Mouse (Mus musculus) neural tube, embryonic 12.5 days (tissue): ENCODE measurements around the gene Adcy5. TPM values are rescaled to one million over a fixed set of nuclear protein-coding genes. Genes with fewer than 3 reads are reported as not detected.

ENCODE experiments used
- ATAC-seq: fragments of 200-750 bp; cut with Nextera tagmentation; 2 replicates; pipeline ENCODE4 v1.8.0; 2017; ENCODE audit warnings: low read depth, mild to moderate bottlenecking, moderate TSS enrichment, moderate library complexity; ENCODE audit not compliant: low FRiP score
- H3K27ac ChIP-seq: fragments of 300-500 bp; sonication (generic); 2 replicates; pipeline ENCODE4 v1.5.1; 2016
- H3K27me3 ChIP-seq: fragments of 300-500 bp; sonication (generic); replicated peaks from 2 replicates; pipeline ENCODE4 v1.6.1; 2016; ENCODE audit warnings: mild to moderate bottlenecking
- H3K36me3 ChIP-seq: fragments of 300-500 bp; sonication (generic); 2 replicates; pipeline ENCODE4 v1.6.1; 2016; ENCODE audit warnings: mild to moderate bottlenecking
- H3K4me1 ChIP-seq: fragments of 300-500 bp; sonication (generic); 2 replicates; pipeline ENCODE4 v1.6.1; 2016
- H3K4me2 ChIP-seq: fragments of 300-500 bp; sonication (generic); replicated peaks from 2 replicates; pipeline ENCODE4 v1.6.1; 2016; ENCODE audit warnings: mild to moderate bottlenecking
- H3K4me3 ChIP-seq: fragments of 300-500 bp; sonication (generic); 2 replicates; pipeline ENCODE4 v1.5.1; 2016
- H3K9ac ChIP-seq: fragments of 300-500 bp; sonication (generic); 2 replicates; pipeline ENCODE4 v1.6.1; 2016; ENCODE audit warnings: mild to moderate bottlenecking
- H3K9me3 ChIP-seq: fragments of 300-500 bp; sonication (generic); 2 replicates; pipeline ENCODE4 v1.6.1; 2016; ENCODE audit warnings: mild to moderate bottlenecking
- WGBS: fragments of 180-500 bp; shearing (Covaris S2); methylation state at CpG from one replicate; pipeline ENCODE4 v1.1.7; 2016; 5-methylcytosine and 5-hydroxymethylcytosine counted together
- polyA plus RNA-seq: library from polyadenylated mRNA; unstranded; fragments of >200 nt; fragmentation: Nextera tagmentation; extraction: Ambion mirVana; gene quantifications from 2 replicates; pipeline ENCODE4 v1.2.1, GENCODE M21; 2016

The Adcy5 gene
- polyA plus RNA-seq, 1 experiment from 2014 or later = 3.8 TPM

DNA sequence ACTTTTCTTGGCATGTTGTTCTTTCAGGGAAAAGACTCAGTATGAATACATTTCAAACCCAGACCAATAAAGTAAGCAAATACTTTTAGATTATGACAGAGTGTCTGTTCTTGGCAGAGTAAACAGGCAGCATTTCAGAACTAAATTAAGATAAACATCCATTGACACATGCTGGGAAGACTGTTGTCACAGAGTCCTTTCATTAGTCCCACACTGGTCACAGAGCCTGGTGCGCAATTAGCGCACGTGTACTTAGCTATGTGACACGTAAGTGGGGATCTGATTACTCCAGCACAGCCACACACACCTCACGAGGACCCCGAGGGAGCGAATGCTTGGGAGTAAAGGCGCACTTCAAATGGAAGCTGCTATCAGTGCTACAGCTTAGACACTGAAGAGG, 156.9 kb downstream of the Adcy5 start:
- H3K9me3 ChIP-seq = no peaks in the 10 kb centered on the region
- ATAC-seq = no peak
- H3K27ac ChIP-seq = no peak overlapping the region
- H3K4me2 ChIP-seq = no peak overlapping the region
- H3K4me3 ChIP-seq = no peak overlapping the region
- H3K36me3 ChIP-seq = peaks cover 4% of the 10 kb centered on the region; the same call in 1 of the 2 replicates
- H3K4me1 ChIP-seq = no peaks in the 10 kb centered on the region
- H3K9ac ChIP-seq = no peak overlapping the region
- H3K27me3 ChIP-seq = no peaks in the 10 kb centered on the region
- 65% methylated on average over 8 of the region's 8 CpGs for WGBS

DNA sequence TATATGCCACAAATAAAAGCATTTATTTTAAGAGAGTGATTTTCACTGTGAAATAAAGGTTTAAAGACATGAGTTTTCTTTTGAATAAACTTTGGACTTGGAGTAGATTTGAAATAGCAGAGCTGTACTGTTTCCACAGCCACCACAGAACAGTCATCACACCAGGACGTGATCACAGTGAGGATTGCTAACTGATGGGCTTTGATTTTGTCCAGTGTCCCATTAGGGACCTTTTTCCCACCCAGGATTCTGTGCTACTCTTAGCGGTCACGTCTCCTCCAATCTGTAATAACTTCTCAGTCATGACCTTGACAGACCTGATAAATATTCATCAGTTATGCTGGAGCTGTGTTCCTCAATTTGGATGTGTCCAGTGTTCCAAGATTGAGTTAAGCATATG, 160.8 kb downstream of the Adcy5 start:
- Histone ChIP-seq H3K27ac (no peak overlapping the region), H3K27me3 (no peaks in the 10 kb centered on the region), H3K9me3 (no peaks in the 10 kb centered on the region), H3K36me3 (peaks cover 4% of the 10 kb centered on the region; the same call in 1 of the 2 replicates), H3K4me1 (no peaks in the 10 kb centered on the region), H3K4me2 (no peak overlapping the region), H3K4me3 (no peak overlapping the region), H3K9ac (no peak overlapping the region)
- 64% methylated on average over 3 of the region's 3 CpGs for WGBS
- ATAC-seq = no peak

DNA sequence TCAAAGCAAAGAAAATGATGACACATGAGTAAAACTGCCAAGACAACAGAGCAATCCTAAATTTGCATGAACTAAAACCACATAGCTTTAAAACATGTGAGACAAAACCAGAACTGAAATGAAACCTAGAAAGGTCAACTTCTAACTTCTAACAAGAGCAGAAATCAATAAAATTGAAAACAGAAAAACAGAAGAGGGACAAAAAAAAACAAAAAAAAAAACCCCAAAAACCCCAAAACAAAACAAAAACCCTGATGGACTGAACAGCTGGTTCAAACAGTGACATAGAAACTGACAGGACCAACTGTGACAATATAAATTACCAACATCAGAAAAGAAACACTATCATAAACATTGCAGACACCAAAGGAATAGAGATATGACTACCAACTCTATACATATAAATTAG, 162.2 kb downstream of the Adcy5 start:
- Histone ChIP-seq H3K4me3 (no peak overlapping the region), H3K27me3 (no peaks in the 10 kb centered on the region), H3K27ac (no peak overlapping the region), H3K4me2 (no peak overlapping the region), H3K9ac (no peak overlapping the region), H3K36me3 (peaks cover 4% of the 10 kb centered on the region; the same call in 1 of the 2 replicates), H3K4me1 (no peaks in the 10 kb centered on the region), H3K9me3 (no peaks in the 10 kb centered on the region)
- ATAC-seq = no peak

DNA sequence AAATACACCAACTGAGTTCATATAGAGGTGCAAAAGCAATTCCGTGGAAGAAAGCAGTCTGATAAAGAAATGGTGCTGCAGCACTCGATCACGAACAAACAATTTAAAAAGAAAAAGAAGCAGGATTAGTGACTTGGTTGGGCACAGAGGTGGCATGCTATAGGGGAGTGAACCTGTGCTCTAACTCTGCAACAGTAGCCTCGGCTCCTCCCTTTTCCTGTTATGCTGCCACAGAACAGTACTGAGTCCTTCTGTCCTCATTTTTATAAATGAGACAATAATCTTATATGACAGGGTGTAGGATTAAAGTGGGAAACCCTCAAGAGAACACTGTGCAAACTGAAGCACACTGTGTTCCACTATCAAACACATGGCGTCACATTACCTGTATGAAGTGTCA, 162.8 kb downstream of the Adcy5 start:
- ATAC-seq = no peak
- 92% methylated on average over 5 of the region's 5 CpGs for WGBS

DNA sequence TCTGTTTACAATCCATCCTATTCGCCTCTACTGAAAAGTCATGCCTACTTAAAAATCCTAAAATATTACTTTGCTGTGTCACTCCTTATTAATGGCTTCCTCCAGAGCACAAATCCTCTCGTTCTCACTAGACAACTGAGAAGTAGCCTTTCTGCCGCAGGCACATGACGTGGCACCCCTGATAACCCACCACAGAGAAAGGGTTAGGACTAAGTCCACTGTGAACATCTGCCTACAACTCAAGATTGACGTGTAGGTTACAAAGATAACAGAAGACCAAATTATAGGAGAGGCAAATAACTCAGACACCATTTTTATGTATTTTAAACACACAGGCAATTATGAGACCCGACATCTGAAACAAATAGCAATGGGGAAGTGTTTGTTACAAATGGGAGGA, 163.7 kb downstream of the Adcy5 start:
- WGBS = 75% methylated on average over 6 of the region's 6 CpGs
- no peaks in the 10 kb centered on the region for H3K27me3 ChIP-seq
- H3K4me2 ChIP-seq = no peak overlapping the region
- no peaks in the 10 kb centered on the region for H3K9me3 ChIP-seq
- no peak overlapping the region for H3K4me3 ChIP-seq
- no peak for ATAC-seq
- H3K27ac ChIP-seq = no peak overlapping the region
- no peaks in the 10 kb centered on the region; the same call in 1 of the 2 replicates for H3K36me3 ChIP-seq
- no peak overlapping the region for H3K9ac ChIP-seq
- H3K4me1 ChIP-seq = no peaks in the 10 kb centered on the region

More for the DNA sequence above, 162.8 kb downstream of the Adcy5 start:
- H3K4me2 ChIP-seq = no peak overlapping the region
- H3K27me3 ChIP-seq = no peaks in the 10 kb centered on the region
- no peaks in the 10 kb centered on the region for H3K4me1 ChIP-seq
- H3K9ac ChIP-seq = no peak overlapping the region
- H3K9me3 ChIP-seq = no peaks in the 10 kb centered on the region
- no peak overlapping the region for H3K4me3 ChIP-seq
- H3K27ac ChIP-seq = no peak overlapping the region
- H3K36me3 ChIP-seq = peaks cover 4% of the 10 kb centered on the region; the same call in 1 of the 2 replicates

DNA sequence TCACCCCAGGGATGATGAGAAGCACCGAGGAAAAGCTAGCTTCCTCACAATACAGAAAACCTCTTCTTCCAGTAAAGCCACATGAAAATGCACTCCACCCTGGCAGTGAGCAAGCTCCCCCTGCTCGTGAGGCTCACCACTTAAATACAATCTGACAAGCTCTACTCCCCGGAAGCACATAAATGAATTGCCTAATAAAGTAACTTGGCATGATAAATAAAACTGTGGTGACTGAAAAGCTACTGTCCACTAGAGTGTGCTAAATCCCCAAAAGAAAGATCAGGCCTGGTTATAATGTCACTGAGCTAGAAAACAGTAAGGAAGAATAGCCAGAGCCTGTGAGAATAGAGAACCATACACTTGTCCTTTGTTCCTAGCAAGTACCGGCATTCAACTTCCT, 164.7 kb downstream of the Adcy5 start:
- no peaks in the 10 kb centered on the region for H3K9me3 ChIP-seq
- H3K36me3 ChIP-seq = no peaks in the 10 kb centered on the region
- 38% methylated on average over 4 of the region's 4 CpGs for WGBS
- no peaks in the 10 kb centered on the region for H3K4me1 ChIP-seq
- ATAC-seq = peak; percentile 25; the same call in 1 of the 2 replicates
- no peak overlapping the region for H3K9ac ChIP-seq
- H3K27me3 ChIP-seq = no peaks in the 10 kb centered on the region
- H3K27ac ChIP-seq = no peak overlapping the region
- H3K4me2 ChIP-seq = no peak overlapping the region
- no peak overlapping the region for H3K4me3 ChIP-seq

DNA sequence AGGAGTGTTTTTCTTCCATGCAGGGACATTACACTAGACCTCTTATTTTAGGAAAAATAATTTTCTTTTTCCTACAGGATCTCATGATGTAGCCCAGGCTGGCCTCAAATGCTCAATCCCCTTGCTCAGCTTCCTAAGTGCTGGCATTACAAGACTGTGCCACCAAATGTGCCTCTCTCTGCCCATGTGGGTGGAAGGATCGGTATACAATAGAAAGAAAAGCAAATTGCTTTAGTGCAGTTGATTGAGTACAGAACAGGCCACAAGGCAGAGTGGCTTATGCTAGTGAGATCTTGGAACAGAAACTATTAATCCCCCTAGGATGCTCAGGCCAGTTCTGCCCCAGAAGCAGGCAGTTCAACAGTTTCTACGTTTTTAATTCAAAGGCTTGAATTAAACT, 165.1 kb downstream of the Adcy5 start:
- 0 out of 2 replicates have a peak, but pooled peaks have one; percentile 2 for ATAC-seq
- Histone ChIP-seq H3K4me1 (no peaks in the 10 kb centered on the region), H3K27ac (no peak overlapping the region), H3K36me3 (no peaks in the 10 kb centered on the region), H3K9me3 (no peaks in the 10 kb centered on the region), H3K9ac (no peak overlapping the region), H3K4me2 (no peak overlapping the region), H3K27me3 (no peaks in the 10 kb centered on the region), H3K4me3 (no peak overlapping the region)
- 65% methylated on average over 2 of the region's 2 CpGs for WGBS

DNA sequence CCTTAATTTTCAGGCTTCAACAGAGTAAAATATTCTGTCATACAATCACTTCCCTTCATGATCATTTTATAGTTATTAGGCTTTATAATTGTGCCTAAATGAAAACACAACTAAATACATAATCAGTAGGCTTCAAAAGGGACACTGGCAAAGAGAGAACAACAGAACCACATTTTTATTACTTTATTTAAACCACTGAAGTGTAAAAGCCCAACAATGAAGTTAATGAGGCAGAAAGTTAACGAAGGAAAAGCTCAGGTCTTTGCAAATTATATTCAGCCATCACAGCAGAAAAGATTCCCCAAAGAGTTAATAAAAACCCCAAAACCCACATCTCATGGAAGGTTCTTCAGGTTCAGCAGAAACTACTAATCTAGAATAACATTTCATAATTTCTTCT, 175.8 kb downstream of the Adcy5 start:
- Histone ChIP-seq H3K4me1 (no peaks in the 10 kb centered on the region), H3K36me3 (peaks cover 7% of the 10 kb centered on the region), H3K4me2 (no peak overlapping the region), H3K9ac (no peak overlapping the region), H3K27me3 (no peaks in the 10 kb centered on the region), H3K9me3 (no peaks in the 10 kb centered on the region), H3K27ac (no peak overlapping the region), H3K4me3 (no peak overlapping the region)
- 16% methylated on average over 1 of the region's 1 CpGs for WGBS
- ATAC-seq = no peak

Other genes with a start within 250 kb of the Adcy5 start
- 36.0 and 47.8 TPM in 2 replicates for gene Hacd2, start 132.4 kb upstream of the Adcy5 start, polyA plus RNA-seq
- 35.3 and 38.9 TPM in 2 replicates for gene Sec22a, start 209.0 kb downstream of the Adcy5 start, polyA plus RNA-seq